Mouse (Mus musculus) yolk sac, embryonic 10.5 days (tissue): Measurements from ENCODE around the gene Cpne5.
"Not testable (repeated sequence)": the region's sequence is repeated elsewhere in the genome, so short reads cannot be mapped to it uniquely, and the experiment has no call there.

Experiments used
- DNase-seq: peaks from one replicate; pipeline ENCODE4 v3.0.0-alpha.2; 2017; ENCODE audit warnings: low spot score

The Cpne5 gene

DNA sequence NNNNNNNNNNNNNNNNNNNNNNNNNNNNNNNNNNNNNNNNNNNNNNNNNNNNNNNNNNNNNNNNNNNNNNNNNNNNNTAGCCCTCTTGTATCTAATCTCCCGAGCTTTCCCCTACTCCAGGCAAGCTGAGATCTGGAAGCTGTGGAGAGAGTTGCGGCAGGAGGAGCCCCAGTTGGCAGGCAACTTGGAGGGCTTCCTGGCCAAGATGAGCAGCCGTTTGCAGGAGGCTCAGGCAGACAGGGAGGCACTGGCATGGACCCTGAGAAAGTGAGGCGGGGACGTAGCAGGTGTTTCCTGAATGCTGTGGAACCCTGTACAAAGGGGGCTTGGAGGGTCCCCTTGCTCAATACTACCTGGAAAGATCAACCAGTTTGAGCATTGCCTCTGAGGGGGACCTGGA is 102.9 kb downstream of the Cpne5 start:
- DNase-seq, result no peak

DNA sequence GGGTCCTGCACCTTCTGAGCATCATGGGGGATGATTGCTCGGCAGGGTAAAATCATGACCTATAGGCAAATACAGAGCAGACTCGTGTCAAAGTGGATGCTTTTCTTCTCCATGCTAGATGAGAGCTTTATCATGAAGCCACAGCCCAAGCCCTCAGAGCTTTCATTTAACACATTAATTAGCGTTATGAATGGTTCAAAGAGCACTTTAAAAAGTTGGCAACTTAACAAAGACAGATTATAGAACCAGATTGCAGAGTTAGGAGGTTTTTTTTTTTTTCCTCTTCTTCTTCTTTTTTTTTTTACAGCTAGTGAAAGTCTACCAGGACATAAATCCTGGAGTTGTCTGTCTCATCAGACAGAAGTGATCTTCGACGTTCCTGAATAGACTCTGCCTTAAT is 108.6 kb downstream of the Cpne5 start:
- DNase-seq, result no peak

DNA sequence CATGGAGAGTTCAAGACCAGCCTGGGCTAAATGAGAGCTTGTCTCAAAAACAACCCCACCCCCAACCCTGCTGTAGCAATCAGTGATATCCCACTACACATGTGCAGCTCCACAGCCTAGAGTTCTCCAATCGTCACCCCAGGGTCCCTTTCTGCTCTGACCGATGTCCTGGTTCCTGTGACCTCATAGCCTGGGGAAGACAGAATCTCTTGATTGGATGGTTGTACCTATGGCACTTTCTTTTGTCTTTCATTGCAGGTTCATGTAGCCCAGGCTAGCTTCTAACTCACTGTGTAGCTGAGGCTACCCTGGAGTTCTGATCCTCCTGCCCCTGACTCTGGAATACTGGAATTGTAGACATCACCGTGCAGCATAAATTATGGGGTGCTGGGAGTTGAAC is 111.4 kb downstream of the Cpne5 start:
- DNase-seq, result no peak

DNA sequence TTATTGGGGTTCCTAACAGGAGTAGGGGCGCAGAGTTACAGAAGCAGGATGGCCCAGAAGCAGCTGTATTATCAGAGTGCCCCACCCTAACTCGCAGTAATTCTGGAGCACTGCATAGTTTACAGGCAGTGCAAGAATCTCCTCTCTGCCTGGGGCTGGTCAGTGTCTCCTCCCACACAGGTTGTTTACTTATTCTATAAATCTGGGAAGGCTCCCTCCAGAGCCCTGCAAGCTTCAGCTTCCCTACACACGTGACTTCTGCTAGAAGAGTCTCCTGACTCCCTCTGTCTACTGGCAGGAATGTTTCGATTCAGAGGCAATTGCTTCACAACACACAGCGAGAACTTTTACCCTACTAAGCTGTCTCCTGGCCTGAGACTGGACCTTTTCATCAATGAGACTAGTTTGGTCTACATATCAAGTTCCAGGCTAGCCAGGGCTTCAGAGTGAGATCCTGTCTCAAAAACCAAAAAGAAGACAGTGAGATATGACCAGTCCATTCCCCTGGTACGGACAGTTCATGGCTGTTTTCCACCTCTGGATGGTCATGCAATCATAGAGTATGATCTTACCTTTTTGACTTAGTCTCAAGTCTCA is 114.3 kb downstream of the Cpne5 start:
- DNase-seq, result peak; percentile 77

DNA sequence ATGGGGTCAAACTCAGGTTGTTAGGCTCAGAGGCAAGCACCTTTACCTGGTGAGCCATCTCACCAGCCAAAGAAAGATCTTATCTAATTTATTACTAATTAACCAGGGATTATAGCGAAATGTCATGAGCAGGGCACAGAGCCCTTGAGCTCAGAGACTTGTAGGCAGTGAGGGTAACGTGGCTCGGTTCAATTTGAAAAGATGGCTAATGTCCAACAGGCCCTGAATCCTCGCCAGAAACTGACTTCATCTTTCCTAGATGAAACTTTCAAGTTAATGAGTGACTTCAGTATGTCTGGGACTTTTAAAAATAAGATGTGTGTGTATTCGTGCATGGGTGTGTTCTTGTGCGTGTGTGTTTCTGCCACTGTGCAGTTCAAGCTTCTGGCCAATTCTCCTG is 115.2 kb downstream of the Cpne5 start:
- peak; percentile 7 for DNase-seq

DNA sequence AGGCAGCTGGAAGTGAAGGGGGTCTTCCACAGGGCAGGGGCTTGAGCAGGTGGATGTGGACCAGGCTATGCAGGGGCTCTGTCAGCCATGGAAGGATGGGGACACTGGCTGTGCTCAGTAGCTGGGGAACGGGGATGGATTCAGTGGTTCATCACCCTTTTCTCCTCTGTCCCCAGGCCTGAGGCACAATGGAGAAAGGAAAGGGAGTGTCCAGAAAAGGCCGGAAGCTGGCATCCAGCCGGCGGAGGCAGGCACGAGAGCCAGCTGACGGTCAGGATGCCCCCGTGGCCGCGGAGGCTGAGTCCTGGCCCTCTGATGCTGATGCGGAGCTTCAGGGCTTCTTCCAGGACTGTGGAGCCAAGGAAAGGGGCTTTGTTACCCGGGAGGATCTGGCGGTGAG is 117.3 kb downstream of the Cpne5 start:
- DNase-seq, result no peak

DNA sequence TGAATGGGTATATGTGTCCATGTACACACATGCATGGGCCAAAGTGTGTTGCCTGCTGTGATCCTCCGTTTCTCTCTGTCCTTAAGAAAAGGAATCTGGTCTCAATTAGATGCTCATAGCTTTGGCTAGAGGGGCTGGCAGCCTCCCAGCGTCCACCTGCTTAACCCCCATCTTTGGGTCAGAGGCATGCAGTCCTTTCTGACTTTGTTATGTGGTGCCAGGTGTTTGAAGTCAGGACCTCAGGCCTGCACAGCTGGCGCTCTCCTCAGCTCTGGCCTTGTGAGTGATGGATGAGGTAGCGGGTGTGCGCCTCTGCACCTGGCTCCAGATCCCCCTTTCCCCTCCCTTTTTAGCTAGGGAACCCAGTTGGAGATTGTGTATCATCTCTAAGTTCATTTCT is 119.9 kb downstream of the Cpne5 start:
- DNase-seq, result no peak

DNA sequence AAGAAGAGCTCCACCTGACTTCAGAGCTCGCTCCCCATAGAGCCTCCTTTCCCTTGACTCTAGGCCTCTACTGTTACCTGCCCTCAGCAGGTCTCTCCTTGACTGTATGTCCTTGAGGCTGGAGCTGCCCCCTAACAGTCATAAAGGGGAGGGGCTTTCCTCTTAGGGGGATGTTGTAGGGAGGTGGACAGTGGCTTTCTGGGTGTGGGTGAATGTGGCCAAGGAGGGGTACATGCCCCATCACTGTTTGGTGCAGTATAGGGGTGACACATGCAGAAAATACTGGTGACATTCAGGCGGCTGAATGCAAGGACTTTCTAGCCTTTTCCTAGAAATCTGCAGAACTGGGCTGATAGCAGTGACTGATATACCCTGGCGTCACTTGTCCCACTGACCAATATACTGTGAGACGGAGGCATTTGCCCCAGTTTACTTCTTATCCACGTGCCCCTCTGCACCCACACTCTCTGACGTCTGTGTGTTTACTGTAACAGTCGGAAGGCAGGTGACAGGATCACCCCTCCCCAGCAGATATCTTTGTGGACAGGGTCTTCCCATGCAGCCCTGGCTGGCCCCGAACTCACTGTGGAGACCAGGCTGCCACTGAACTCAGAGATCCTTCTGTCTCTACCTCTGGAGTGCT is 120.8 kb downstream of the Cpne5 start:
- DNase-seq, result no peak

DNA sequence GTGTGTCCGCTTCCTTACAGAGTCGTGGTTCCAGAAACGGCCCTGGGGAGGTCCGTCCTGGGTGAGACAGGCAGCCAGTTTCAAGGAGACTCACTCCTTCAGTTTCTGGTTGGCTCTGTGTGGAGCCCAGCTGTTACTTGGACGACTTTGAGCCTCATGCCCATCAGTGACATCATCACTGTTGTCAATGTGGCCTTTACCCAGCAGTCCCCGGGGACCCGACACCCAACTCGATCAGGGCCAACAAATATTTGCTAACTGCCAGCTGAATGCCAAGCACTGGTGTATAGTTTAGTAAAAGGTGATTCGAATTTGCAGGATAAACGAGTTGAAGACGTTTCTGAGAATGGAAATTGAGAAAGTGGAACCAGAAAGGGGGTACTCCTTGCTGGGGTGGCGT is 121.9 kb downstream of the Cpne5 start:
- no peak for DNase-seq

DNA sequence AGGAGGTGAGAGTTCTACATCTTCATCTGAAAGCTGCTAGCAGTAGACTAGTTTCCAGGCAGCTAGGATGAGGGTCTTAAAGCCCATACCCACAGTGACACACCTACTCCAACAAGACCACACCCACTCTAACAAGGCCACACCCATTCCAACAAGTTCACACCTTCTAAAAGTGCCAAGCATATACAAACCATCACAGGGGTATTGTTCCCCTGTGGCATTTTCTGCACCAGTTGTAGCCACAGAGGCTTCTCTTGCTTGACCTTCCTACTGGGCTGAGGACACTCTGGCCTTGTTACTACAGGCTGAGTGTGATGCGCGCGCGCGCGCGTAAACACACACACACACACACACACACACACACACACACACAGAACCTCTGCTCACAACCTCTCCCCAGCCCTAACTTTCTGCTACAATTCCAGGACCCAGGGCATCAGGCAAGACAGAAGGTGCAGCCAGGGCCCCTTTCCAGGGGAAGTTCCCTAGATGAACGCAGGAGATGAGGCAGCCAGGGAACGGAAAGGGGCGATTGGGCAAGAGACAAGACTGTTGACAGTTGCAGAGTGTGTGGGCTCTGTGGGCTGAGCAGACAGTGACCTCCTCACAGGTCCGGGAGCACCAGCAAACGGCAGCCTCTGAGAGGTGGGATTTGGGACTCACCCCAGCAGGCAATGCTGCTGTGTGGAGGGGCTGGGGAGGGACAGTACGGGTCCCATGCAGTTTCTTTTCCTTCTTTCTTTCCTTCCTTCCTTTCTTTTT is 124.2 kb downstream of the Cpne5 start, which contains the start of gene Rab44:
Rab44 (plus strand) TSS at position 555 of the 762 bp plus-strand sequence.
- no peak for DNase-seq

DNA sequence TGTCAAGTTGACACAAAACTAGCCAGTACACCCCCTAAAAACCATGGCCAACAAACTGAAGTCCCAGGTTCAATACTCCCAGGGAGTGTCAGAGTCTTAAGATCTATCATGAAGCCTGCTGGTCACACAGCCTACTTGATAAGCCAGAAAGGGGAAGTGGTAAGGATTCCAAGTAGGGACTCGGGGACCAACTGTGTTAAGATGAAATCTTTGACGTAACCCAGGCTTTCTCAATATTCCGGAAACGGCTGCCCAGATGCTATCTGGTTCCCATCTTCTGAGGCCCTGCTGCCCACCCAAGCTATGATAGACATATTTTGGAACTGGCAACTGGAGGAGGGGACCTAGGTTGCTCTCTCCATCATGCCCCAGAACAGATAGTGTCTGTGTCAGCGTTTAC is 126.6 kb downstream of the Cpne5 start:
- no peak for DNase-seq

DNA sequence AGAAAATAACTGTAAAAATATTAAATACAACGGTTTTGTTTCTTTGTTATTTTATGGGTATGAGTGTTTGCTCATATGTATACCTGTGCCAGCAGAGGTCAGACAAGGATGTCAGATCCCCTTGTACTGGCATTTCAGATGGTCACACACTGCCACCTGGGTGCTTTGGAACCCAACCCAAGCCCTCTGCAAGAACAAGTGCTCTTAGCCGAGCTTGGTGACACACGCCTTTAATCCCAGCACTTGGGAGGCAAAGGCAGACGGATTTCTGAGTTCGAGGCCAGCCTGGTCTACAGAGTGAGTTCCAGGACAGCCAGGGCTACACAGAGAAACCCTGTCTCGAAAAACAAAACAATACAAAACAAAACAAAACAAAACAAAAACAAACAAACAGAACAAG is 127.6 kb downstream of the Cpne5 start:
- not testable (repeated sequence) for DNase-seq
